Mouse (Mus musculus) embryonic facial prominence, embryonic 11.5 days (tissue): Measurements from ENCODE around the gene Pabpc4. TPM values are rescaled to one million over a fixed set of nuclear protein-coding genes. Genes with fewer than 3 reads are reported as not detected.
"Not testable (repeated sequence)": the region's sequence is repeated elsewhere in the genome, so short reads cannot be mapped to it uniquely, and the experiment has no call there.

ENCODE experiments used
- ATAC-seq: fragments of 200-750 bp; cut with Nextera tagmentation; replicated peaks from 2 replicates; pipeline ENCODE4 v1.8.0; 2017; ENCODE audit warnings: low read depth; ENCODE audit not compliant: insufficient number of reproducible peaks, low FRiP score, low TSS enrichment
- DNase-seq: peaks from one replicate; pipeline ENCODE4 v3.0.0-alpha.2; 2015; ENCODE audit warnings: low spot score
- H3K27ac ChIP-seq: fragments of 300-500 bp; sonication (generic); replicated peaks from 2 replicates; pipeline ENCODE4 v1.5.1; 2014; ENCODE audit warnings: mild to moderate bottlenecking, low read depth, low read length, control low read depth
- H3K27me3 ChIP-seq: fragments of 300-500 bp; sonication (generic); 2 replicates; pipeline ENCODE4 v1.6.1; 2014; ENCODE audit warnings: mild to moderate bottlenecking, low read length, moderate library complexity, mixed read lengths; ENCODE audit not compliant: control insufficient read depth, insufficient read depth
- H3K36me3 ChIP-seq: fragments of 300-500 bp; sonication (generic); replicated peaks from 2 replicates; pipeline ENCODE4 v1.6.1; 2014; ENCODE audit warnings: low read depth, mild to moderate bottlenecking, low read length, moderate library complexity, mixed read lengths; ENCODE audit not compliant: control insufficient read depth, insufficient read depth
- H3K4me1 ChIP-seq: fragments of 300-500 bp; sonication (generic); 2 replicates; pipeline ENCODE4 v1.6.1; 2014; ENCODE audit warnings: low read length, mixed read lengths; ENCODE audit not compliant: control insufficient read depth, insufficient read depth
- H3K4me2 ChIP-seq: fragments of 300-500 bp; sonication (generic); 2 replicates; pipeline ENCODE4 v1.6.1; 2014; ENCODE audit warnings: low read depth, mild to moderate bottlenecking, control low read depth, low read length, moderate library complexity
- H3K4me3 ChIP-seq: fragments of 300-500 bp; sonication (generic); 2 replicates; pipeline ENCODE4 v1.5.1; 2014; ENCODE audit warnings: low read depth, low read length, control low read depth
- H3K9ac ChIP-seq: fragments of 300-500 bp; sonication (generic); replicated peaks from 2 replicates; pipeline ENCODE4 v1.6.1; 2014; ENCODE audit warnings: mild to moderate bottlenecking, control low read depth, low read length
- H3K9me3 ChIP-seq: fragments of 300-500 bp; sonication (generic); replicated peaks from 2 replicates; pipeline ENCODE4 v1.6.1; 2016; ENCODE audit warnings: mild to moderate bottlenecking, low read length, inconsistent platforms, mixed read lengths; ENCODE audit not compliant: control insufficient read depth
- WGBS: fragments of 180-500 bp; shearing (Covaris S2); extraction: QIAGEN DNeasy Blood & Tissue Kit; methylation state at CpG from one replicate; pipeline ENCODE4 v1.1.7; 2014; 5-methylcytosine and 5-hydroxymethylcytosine counted together
- polyA plus RNA-seq: library from polyadenylated mRNA; unstranded; fragments of >200 nt; fragmentation: Nextera tagmentation; extraction: Ambion mirVana; gene quantifications from 2 replicates; pipeline ENCODE4 v1.2.1, GENCODE M21; 2014

Gene Pabpc4
- polyA plus RNA-seq, 1 experiment from 2014 or later = 44.0 TPM

DNA sequence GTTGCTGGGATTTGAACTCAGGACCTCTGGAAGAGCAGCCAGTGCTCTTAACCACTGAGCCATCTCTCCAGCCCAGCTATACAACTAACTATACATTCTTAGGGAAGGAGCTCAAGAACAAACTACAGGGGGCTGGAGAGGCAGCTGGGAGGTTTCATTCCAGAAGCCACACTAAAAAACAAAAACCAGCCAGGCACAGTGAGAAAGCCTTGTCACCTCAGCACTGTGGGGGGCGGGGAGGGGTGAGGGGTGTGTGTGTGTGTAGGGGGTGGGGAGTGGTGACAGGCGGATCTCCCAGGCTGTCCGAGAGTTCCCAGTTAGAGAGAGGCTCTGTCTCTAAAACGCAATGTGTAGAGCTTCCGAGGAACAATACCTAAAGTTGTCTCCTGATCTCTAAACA lies 69.2 kb downstream of the Pabpc4 start:
- no peak overlapping the region for H3K4me3 ChIP-seq
- no peak for ATAC-seq
- 71% methylated on average over 5 of the region's 5 CpGs for WGBS
- no peak overlapping the region for H3K27ac ChIP-seq
- H3K9me3 ChIP-seq = no peaks in the 10 kb centered on the region
- no peak overlapping the region for H3K4me2 ChIP-seq
- no peaks in the 10 kb centered on the region for H3K27me3 ChIP-seq
- no peaks in the 10 kb centered on the region for H3K36me3 ChIP-seq
- no peaks in the 10 kb centered on the region for H3K4me1 ChIP-seq
- no peak for DNase-seq
- no peak overlapping the region for H3K9ac ChIP-seq

- H3K9ac ChIP-seq, H3K4me3 ChIP-seq, H3K9me3 ChIP-seq, H3K36me3 ChIP-seq, H3K4me2 ChIP-seq, ATAC-seq, H3K27ac ChIP-seq, H3K27me3 ChIP-seq, H3K4me1 ChIP-seq, DNase-seq: not testable (repeated sequence)
- 79% methylated on average over 1 of the region's 1 CpGs for WGBS
Observed at GRCm38 (mm10) chr4:123331961-123332360, 69.8 kb downstream of the Pabpc4 start.

GRCm38 (mm10) chr4:123333151-123333550 lies 71.0 kb downstream of the Pabpc4 start:
- H3K4me2 ChIP-seq = no peak overlapping the region
- no peaks in the 10 kb centered on the region for H3K36me3 ChIP-seq
- H3K9me3 ChIP-seq = no peaks in the 10 kb centered on the region
- H3K27me3 ChIP-seq = no peaks in the 10 kb centered on the region
- WGBS = 97% methylated on average over 4 of the region's 4 CpGs
- ATAC-seq = no peak
- no peak overlapping the region for H3K9ac ChIP-seq
- no peak for DNase-seq
- no peak overlapping the region for H3K27ac ChIP-seq
- no peaks in the 10 kb centered on the region for H3K4me1 ChIP-seq
- H3K4me3 ChIP-seq = no peak overlapping the region

DNA sequence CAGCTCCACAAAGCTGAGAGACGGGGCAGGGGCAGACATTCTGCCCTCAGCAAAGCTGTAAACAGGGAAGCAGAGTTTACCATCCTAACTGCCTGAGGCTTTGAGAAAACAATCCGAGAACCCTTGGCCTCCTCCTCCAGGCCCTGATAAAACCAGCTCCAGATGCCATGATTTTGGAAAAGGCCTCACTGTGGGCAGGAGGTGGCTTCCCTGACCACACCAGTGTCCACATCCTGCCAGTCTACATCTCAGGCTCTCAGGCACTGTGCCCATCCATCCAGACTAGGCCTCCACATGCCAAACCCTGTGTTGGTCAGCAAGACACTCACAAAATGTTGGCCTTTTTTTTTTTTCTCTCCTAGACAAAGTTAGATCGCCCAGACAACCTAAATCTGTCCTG lies 72.0 kb downstream of the Pabpc4 start:
- ATAC-seq (no peak), DNase-seq (no peak)
- H3K27ac ChIP-seq = no peak overlapping the region
- H3K9ac ChIP-seq = no peak overlapping the region
- no peaks in the 10 kb centered on the region for H3K36me3 ChIP-seq
- no peaks in the 10 kb centered on the region for H3K27me3 ChIP-seq
- H3K4me2 ChIP-seq = no peak overlapping the region
- no peaks in the 10 kb centered on the region for H3K9me3 ChIP-seq
- 52% methylated on average over 3 of the region's 3 CpGs for WGBS
- no peak overlapping the region for H3K4me3 ChIP-seq
- no peaks in the 10 kb centered on the region for H3K4me1 ChIP-seq

GRCm38 (mm10) chr4:123335244-123335643 lies 73.1 kb downstream of the Pabpc4 start:
- H3K4me1 ChIP-seq, H3K9ac ChIP-seq, H3K4me3 ChIP-seq, H3K9me3 ChIP-seq, H3K27ac ChIP-seq, DNase-seq, H3K36me3 ChIP-seq, H3K4me2 ChIP-seq, H3K27me3 ChIP-seq: not testable (repeated sequence)
- WGBS = 67% methylated on average over 10 of the region's 10 CpGs
- ATAC-seq = 0 out of 2 replicates have a peak, but pooled peaks have one; percentile 15

- Histone ChIP-seq H3K4me3 (no peak overlapping the region), H3K36me3 (no peaks in the 10 kb centered on the region), H3K27ac (no peak overlapping the region), H3K4me1 (no peaks in the 10 kb centered on the region), H3K27me3 (peaks cover 8% of the 10 kb centered on the region), H3K9me3 (no peaks in the 10 kb centered on the region), H3K9ac (no peak overlapping the region), H3K4me2 (no peak overlapping the region)
- DNase-seq (no peak), ATAC-seq (no peak)
- 70% methylated on average over 14 of the region's 14 CpGs for WGBS
Observed at GRCm38 (mm10) chr4:123335796-123336585, 73.8 kb downstream of the Pabpc4 start.

GRCm38 (mm10) chr4:123337693-123338092 lies 75.5 kb downstream of the Pabpc4 start:
- Histone ChIP-seq H3K27me3 (peaks cover 25% of the 10 kb centered on the region), H3K4me1 (peaks cover 2% of the 10 kb centered on the region; the same call in 1 of the 2 replicates), H3K9ac (no peak overlapping the region), H3K27ac (no peak overlapping the region), H3K4me2 (no peak overlapping the region), H3K36me3 (no peaks in the 10 kb centered on the region), H3K4me3 (no peak overlapping the region), H3K9me3 (no peaks in the 10 kb centered on the region)
- DNase-seq (no peak), ATAC-seq (no peak)
- 84% methylated on average over 4 of the region's 4 CpGs for WGBS

- H3K27ac ChIP-seq = no peak overlapping the region
- H3K4me1 ChIP-seq = peaks cover 2% of the 10 kb centered on the region; the same call in 1 of the 2 replicates
- H3K27me3 ChIP-seq = peaks cover 33% of the 10 kb centered on the region
Observed at GRCm38 (mm10) chr4:123340232-123340631, 78.1 kb downstream of the Pabpc4 start.

More at GRCm38 (mm10) chr4:123340232-123340631, 78.1 kb downstream of the Pabpc4 start:
- no peaks in the 10 kb centered on the region for H3K36me3 ChIP-seq
- WGBS = 71% methylated on average over 5 of the region's 5 CpGs
- no peaks in the 10 kb centered on the region for H3K9me3 ChIP-seq
- H3K9ac ChIP-seq = no peak overlapping the region
- no peak for ATAC-seq
- DNase-seq = no peak
- no peak overlapping the region for H3K4me3 ChIP-seq
- H3K4me2 ChIP-seq = no peak overlapping the region
